Mouse (Mus musculus): ENCODE measurements around the gene Ube2r2. TPM values are rescaled to one million over a fixed set of nuclear protein-coding genes. Genes with fewer than 3 reads are reported as not detected.

The Ube2r2 gene
- polyA plus RNA-seq, 1 experiment = 222 TPM

DNA sequence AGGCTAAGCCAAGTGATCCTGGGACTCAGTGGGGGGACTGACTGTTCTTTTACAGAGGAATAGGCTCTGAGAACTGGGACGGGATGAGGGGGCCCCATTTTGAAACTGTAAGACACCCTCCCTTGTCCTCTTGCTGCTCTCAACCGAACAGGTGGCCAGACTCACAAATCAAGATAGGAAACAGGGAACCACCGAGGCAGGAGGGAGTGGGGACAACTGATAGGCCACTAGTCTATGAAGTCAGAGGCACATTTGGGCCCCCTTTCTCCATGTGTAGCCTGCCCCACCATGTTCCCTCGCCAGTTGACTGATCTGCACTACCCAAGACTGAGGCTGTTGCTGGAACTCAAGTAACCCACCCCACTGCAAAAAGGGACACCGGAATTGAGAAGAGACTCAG lies 38.7 kb upstream of the Ube2r2 start:
- H3K4me1 ChIP-seq (ENCODE audit: control insufficient read depth, insufficient read depth, low read length) = 0 out of 2 replicates have a peak, but pooled peaks cover 4% of the 10 kb centered on the region
- TF ChIP-seq POLR2A (IDR thresholded peaks at IDR 0.05; ENCODE audit: low read depth, low read length) = no peak
- TF ChIP-seq CTCF (IDR thresholded peaks at IDR 0.05; ENCODE audit: borderline replicate concordance, insufficient read depth, low read length) = no peak
- no peak overlapping the region for H3K27ac ChIP-seq (ENCODE audit: insufficient read depth, low read length)
- H3K4me3 ChIP-seq (ENCODE audit: insufficient read depth, low read length) = no peak overlapping the region

DNA sequence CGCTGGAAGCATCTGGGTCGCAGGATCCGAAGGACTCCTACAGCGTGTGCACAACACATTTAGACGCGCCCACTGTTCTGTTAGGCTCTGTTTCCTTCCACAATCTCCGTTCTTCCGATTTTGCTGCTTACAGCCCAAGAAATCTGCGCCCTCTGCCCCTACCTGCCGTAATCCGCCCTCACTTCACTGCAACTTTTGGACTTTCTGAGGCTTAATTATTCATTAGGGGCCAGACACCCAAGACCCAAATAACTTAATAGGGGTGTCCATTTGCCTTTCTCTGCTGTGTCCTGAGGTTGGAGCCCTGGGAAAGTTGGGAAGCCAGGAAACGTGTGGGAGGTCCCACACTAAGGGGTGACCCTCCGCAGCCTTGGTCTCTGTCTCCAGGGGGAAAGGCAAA lies 38.2 kb upstream of the Ube2r2 start:
- H3K4me3 ChIP-seq (ENCODE audit: insufficient read depth, low read length) = no peak overlapping the region
- 0 out of 2 replicates have a peak, but pooled peaks cover 4% of the 10 kb centered on the region for H3K4me1 ChIP-seq (ENCODE audit: control insufficient read depth, insufficient read depth, low read length)
- TF ChIP-seq POLR2A (IDR thresholded peaks at IDR 0.05; ENCODE audit: low read depth, low read length) (no peak), CTCF (IDR thresholded peaks at IDR 0.05; ENCODE audit: borderline replicate concordance, insufficient read depth, low read length) (no peak)
- no peak overlapping the region for H3K27ac ChIP-seq (ENCODE audit: insufficient read depth, low read length)

DNA sequence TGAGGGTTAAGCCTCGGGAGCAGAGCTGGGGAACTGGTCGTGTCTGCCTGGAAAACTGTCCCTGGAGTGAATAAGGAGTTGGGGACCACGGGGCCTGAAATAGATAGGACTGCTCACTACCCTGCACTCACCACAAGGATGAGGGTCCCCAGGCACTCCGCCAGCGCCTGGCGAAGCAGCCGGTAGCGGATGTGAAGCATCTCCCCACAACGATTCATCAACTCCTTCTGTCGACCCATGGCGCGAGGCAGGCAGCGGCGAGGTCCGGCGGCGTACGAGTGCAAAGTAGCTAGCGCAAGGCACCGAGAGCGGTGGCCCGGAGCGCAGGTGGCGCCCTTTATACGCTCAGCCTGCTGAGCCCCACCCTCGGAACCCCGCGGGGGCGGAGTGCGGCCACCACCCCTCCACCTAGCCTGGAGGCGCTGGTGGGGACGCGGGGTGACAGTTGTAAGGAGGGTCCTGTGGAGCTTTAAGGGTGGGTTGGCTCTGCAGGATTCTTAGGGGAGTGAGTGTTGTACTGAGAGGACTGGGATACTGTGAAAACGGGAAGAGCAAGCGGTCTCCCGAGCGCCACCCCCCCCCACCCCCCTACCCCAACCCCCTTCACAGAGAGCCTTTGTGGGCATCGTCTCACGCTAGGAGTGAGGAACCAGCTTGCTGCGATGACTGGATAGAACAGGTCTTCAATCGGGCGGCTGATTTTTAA lies 37.5 kb upstream of the Ube2r2 start, which contains the start of gene Aqp3:
Aqp3 (minus strand) TSS at position 313 of the 706 bp plus-strand sequence.
- no peak for TF ChIP-seq POLR2A (IDR thresholded peaks at IDR 0.05; ENCODE audit: low read depth, low read length)
- no peak for TF ChIP-seq CTCF (IDR thresholded peaks at IDR 0.05; ENCODE audit: borderline replicate concordance, insufficient read depth, low read length)
- Histone ChIP-seq H3K4me1 (ENCODE audit: control insufficient read depth, insufficient read depth, low read length) (0 out of 2 replicates have a peak, but pooled peaks cover 4% of the 10 kb centered on the region), H3K27ac (ENCODE audit: insufficient read depth, low read length) (no peak within 1 kb of the TSS), H3K4me3 (ENCODE audit: insufficient read depth, low read length) (no peak within 1 kb of the TSS)

DNA sequence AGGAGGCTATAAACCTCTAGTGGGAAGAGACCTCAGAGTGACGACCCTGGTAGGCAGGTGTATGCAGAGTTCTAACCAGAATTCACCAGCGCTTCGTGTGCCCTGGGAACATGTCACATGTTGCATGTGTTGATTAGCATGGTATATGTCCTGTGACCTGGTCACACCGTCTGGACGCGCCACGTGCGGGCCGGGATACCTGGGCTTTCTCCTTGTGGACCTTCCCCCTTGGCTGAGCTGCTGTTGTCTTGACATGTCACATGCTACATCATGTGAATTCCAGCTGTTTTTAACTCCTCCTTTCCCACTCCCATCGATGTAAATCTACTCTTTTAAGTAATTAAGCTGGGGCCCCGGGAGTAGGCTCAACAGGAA lies 37.0 kb upstream of the Ube2r2 start:
- no peak overlapping the region for H3K4me3 ChIP-seq (ENCODE audit: insufficient read depth, low read length)
- H3K4me1 ChIP-seq (ENCODE audit: control insufficient read depth, insufficient read depth, low read length) = 0 out of 2 replicates have a peak, but pooled peaks cover 4% of the 10 kb centered on the region
- TF ChIP-seq POLR2A (IDR thresholded peaks at IDR 0.05; ENCODE audit: low read depth, low read length) (no peak), CTCF (IDR thresholded peaks at IDR 0.05; ENCODE audit: borderline replicate concordance, insufficient read depth, low read length) (no peak)
- no peak overlapping the region for H3K27ac ChIP-seq (ENCODE audit: insufficient read depth, low read length)

DNA sequence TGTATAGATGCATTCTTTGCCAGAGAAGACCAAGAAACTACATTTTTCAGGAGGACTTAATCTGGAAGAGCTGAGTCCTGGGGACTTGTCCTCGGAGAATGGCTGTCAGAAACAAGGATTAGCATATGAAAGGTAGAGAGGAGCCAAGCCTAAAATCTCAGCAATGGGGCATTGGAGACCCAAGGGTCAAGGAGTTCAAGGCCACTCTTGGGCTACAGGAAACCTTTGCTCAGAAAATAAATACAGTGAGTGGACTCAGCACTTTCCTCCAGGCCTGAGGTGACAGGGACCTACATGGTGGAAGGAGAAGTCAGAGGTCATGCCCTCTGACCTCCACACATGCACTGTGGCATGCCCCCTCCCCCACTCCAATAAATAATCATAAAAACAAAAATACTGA lies 34.6 kb upstream of the Ube2r2 start:
- no peak overlapping the region for H3K27ac ChIP-seq (ENCODE audit: insufficient read depth, low read length)
- no peak overlapping the region for H3K4me3 ChIP-seq (ENCODE audit: insufficient read depth, low read length)
- H3K4me1 ChIP-seq (ENCODE audit: control insufficient read depth, insufficient read depth, low read length) = 0 out of 2 replicates have a peak, but pooled peaks cover 4% of the 10 kb centered on the region
- TF ChIP-seq CTCF (IDR thresholded peaks at IDR 0.05; ENCODE audit: borderline replicate concordance, insufficient read depth, low read length) (no peak), POLR2A (IDR thresholded peaks at IDR 0.05; ENCODE audit: low read depth, low read length) (no peak)

DNA sequence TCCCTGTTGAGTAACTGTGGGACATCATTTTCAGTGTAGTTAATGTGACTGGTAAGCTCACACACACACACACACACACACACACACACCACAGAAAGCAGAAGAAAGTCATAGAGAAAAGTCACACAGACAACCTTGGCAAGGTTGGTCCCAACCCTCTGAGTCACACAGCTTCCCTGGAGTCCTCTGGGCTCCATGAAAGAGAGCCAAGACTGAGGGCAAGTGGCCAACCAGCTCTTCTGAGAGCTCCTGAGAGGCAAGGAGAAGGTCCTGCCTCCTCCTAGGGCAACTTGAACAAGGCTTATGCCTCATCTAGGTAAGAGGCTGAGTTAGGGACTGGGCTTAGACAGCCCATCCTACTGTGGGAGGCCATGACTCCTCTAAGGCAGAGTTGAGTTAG lies 32.6 kb upstream of the Ube2r2 start:
- no peak overlapping the region for H3K4me3 ChIP-seq (ENCODE audit: insufficient read depth, low read length)

DNA sequence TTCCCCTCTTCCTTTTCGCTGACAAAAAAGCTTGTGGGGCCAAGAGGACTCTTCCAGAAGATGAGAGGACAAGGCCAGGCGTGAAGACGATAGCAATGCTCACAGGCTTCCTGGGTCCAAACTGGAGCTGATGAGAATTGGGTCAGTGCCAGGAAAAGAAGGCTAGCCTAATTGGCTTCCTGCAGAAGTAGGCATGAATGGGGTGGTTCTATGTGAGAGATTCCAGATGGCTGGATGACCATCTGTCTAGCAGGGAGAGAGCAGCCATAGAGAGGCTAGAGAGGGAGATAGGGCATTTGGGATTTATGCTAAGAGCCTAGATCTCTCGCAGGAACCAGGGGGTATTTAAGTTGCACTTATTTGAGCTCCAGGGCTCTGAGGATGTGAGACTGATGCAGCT lies 28.1 kb upstream of the Ube2r2 start:
- no peak overlapping the region for H3K4me3 ChIP-seq (ENCODE audit: insufficient read depth, low read length)

More for the DNA sequence above, 32.6 kb upstream of the Ube2r2 start:
- no peak for TF ChIP-seq CTCF (IDR thresholded peaks at IDR 0.05; ENCODE audit: borderline replicate concordance, insufficient read depth, low read length)
- no peak for TF ChIP-seq POLR2A (IDR thresholded peaks at IDR 0.05; ENCODE audit: low read depth, low read length)
- H3K4me1 ChIP-seq (ENCODE audit: control insufficient read depth, insufficient read depth, low read length) = 0 out of 2 replicates have a peak, but pooled peaks cover 4% of the 10 kb centered on the region
- H3K27ac ChIP-seq (ENCODE audit: insufficient read depth, low read length) = no peak overlapping the region

DNA sequence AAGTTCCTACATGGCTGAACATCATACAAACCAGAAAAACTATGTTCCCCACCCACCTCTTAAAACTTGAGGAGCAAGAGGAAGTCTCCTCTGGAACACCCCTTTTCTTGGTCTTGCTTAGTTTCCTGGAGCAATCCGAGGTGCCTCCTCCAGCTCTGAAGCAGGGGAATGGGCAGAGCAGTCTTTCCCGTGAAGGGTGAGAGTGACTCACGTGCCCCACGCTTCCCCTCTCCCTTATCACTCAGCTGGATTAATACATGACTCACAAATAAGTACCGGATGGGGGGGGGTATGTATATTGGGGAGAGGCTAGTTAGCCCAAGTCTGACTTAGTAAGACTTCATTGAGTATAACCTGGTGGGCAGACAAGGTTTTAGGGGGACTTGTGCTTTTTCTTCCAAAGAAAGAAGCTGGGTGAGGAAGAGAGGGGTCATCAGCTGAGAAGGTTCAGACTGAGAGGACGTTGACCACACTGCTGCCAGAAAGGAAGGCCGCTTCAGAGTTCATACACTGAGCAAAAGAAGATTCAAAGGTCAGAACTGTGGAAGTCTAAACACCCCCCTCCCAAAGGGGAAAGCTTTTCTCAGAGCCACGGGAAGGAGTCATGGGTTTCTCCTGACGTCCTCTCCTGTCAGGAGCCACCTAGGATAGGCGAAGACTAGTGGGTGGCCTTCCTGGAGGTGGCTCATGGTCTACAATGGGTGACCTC lies 26.7 kb upstream of the Ube2r2 start:
- no peak for TF ChIP-seq POLR2A (IDR thresholded peaks at IDR 0.05; ENCODE audit: low read depth, low read length)
- no peak for TF ChIP-seq CTCF (IDR thresholded peaks at IDR 0.05; ENCODE audit: borderline replicate concordance, insufficient read depth, low read length)
- no peak overlapping the region for H3K4me3 ChIP-seq (ENCODE audit: insufficient read depth, low read length)
- 0 out of 2 replicates have a peak, but pooled peaks cover 3% of the 10 kb centered on the region for H3K4me1 ChIP-seq (ENCODE audit: control insufficient read depth, insufficient read depth, low read length)
- H3K27ac ChIP-seq (ENCODE audit: insufficient read depth, low read length) = no peak overlapping the region

More for the DNA sequence above, 28.1 kb upstream of the Ube2r2 start:
- Histone ChIP-seq H3K27ac (ENCODE audit: insufficient read depth, low read length) (no peak overlapping the region), H3K4me1 (ENCODE audit: control insufficient read depth, insufficient read depth, low read length) (0 out of 2 replicates have a peak, but pooled peaks cover 3% of the 10 kb centered on the region)
- TF ChIP-seq CTCF (IDR thresholded peaks at IDR 0.05; ENCODE audit: borderline replicate concordance, insufficient read depth, low read length) (no peak), POLR2A (IDR thresholded peaks at IDR 0.05; ENCODE audit: low read depth, low read length) (no peak)

DNA sequence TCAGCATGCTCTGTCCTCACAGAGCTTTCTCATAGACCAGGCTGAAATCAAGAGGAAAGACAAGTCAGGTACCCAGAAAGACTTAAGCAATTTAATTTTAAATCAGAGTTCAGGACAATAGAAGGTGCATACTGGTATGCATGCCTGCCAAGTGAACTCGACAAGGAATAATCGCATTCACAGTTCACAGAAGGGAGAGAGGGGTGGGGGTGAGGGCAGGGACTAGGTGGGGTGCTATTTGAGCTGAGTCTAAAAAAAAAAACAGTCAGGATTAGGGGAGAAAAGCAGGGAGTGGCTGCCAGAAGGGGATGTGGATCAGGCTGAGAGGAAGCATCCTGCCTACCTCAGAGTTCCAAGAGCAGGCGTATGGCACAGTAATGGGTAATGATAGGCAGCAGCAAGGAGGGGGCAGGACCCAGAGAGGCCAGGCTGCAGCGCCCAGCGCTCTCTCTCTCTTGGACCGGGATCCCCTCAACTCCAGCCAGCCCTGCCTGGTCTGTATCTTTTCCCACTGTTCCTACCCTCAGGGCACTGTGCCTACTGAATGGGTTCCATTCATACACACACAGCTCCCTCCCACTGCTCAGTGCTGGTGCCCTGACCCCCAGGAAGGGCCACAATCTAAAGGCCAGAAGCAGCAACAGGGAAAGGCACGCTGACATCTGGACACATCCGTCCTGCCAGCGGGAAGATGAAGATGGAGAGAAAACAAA lies 21.0 kb upstream of the Ube2r2 start:
- Histone ChIP-seq H3K4me3 (ENCODE audit: insufficient read depth, low read length) (no peak overlapping the region), H3K4me1 (ENCODE audit: control insufficient read depth, insufficient read depth, low read length) (no peaks in the 10 kb centered on the region), H3K27ac (ENCODE audit: insufficient read depth, low read length) (no peak overlapping the region)
- TF ChIP-seq CTCF (IDR thresholded peaks at IDR 0.05; ENCODE audit: borderline replicate concordance, insufficient read depth, low read length) (no peak), POLR2A (IDR thresholded peaks at IDR 0.05; ENCODE audit: low read depth, low read length) (no peak)
